Mouse (Mus musculus) CH12.LX (cell line): ENCODE data around the gene Caln1.

Experiments used
- CTCF ChIP-seq, 2 experiments: IDR thresholded peaks in 1 of 2; conservative IDR thresholded peaks in 1 of 2; 2 replicates each; pipeline ENCODE4 v1.5.1; 2011 to 2012; ENCODE audit warnings: low read depth in 2 of 2, low read length in 2 of 2, improper control_type of control experiment in 1 of 2, inconsistent platforms in 1 of 2, mild to moderate bottlenecking in 1 of 2, moderate library complexity in 1 of 2
- ELF1 ChIP-seq: IDR thresholded peaks from 2 replicates; pipeline ENCODE4 v1.6.1; 2014; ENCODE audit warnings: low read depth, mild to moderate bottlenecking, inconsistent platforms, low read length, improper control_type of control experiment
- USF1 ChIP-seq: IDR thresholded peaks from 2 replicates; pipeline ENCODE4 v1.6.1; 2014; ENCODE audit warnings: low read depth, mild to moderate bottlenecking, inconsistent platforms, low read length, improper control_type of control experiment

DNA sequence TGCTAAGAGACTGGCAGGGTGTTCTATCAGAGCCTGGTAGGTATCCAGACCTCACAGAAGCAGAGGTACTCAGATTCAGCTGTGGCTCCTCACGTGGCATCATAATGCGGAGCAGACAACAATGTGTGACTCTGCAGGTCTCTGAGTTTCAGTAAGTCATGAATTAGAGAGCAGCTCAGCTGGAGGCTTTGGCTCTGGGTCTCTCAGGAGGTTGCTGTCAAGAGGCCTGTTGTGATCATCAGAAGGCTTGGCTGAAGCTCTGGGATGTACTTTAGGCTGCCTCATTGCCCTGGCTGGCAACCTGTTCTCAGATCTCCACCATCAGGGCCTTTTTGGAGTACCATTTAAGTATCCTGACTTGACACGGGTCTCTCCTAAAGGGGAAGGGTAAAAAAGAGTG, 303.8 kb downstream of the Caln1 start:
- no peak for TF ChIP-seq USF1
- no peak for TF ChIP-seq ELF1
- TF ChIP-seq CTCF (conservative IDR thresholded peaks at IDR 0.05 in 1 of 2, IDR thresholded peaks at IDR 0.05 in 1 of 2; ENCODE audit: low read depth in 2 of 2, low read length in 2 of 2), result no peak
